Mouse (Mus musculus): Measurements from ENCODE around the gene Zbtb21. TPM values are rescaled to one million over a fixed set of nuclear protein-coding genes. Genes with fewer than 3 reads are reported as not detected.

Zbtb21 gene
- polyA plus RNA-seq, 1 experiment, result 15.2 TPM

GRCm38 (mm10) chr16:97977277-97977676, 14.9 kb upstream of the Zbtb21 start:
- TF ChIP-seq POLR2A (IDR thresholded peaks at IDR 0.05; ENCODE audit: borderline replicate concordance, extremely low read depth, low read depth, low read length) (no peak), CTCF (IDR thresholded peaks at IDR 0.05; ENCODE audit: insufficient read depth, low read length) (no peak)
- WGBS, result 54% methylated on average over 1 of the region's 1 CpGs
- no peak overlapping the region for H3K4me3 ChIP-seq (replicated peaks; ENCODE audit: extremely low read depth, low read depth, low read length)
- no peak for DNase-seq
- no peaks in the 10 kb centered on the region for H3K4me1 ChIP-seq (ENCODE audit: control insufficient read depth, insufficient read depth, low read length)

DNA sequence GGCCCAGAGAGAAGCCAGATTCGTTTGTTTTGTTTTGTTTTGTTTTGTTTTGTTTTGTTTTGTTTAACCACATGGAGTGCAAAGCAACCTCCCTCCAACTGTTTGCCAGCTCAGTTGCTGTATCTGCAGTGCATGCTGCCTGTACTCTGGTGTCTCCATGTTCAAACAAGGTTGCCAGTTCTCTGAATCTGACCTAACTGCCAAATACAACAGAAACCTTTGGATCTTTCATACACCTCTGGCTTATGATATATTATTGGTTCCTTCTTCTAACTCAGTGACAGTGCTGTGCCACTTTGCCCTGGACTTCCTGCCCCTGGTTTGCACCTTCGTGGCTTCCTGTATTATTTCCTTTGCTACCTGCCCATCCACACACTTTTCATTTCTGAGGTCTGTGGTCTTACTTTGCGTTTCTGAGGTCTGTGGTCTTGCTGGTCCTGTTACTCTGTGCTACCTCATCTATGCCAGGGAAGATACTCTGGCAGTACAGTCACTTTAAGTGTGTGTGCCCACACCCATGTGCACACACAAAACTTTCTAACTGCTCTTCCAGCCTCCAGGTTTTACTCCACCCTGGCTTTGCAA, 1.6 kb upstream of the Zbtb21 start:
- TF ChIP-seq POLR2A (IDR thresholded peaks at IDR 0.05; ENCODE audit: borderline replicate concordance, extremely low read depth, low read depth, low read length) (no peak), CTCF (IDR thresholded peaks at IDR 0.05; ENCODE audit: insufficient read depth, low read length) (no peak)
- DNase-seq, result no peak
- no peaks in the 10 kb centered on the region for H3K4me1 ChIP-seq (ENCODE audit: control insufficient read depth, insufficient read depth, low read length)
- 71% methylated on average over 3 of the region's 3 CpGs for WGBS
- H3K4me3 ChIP-seq (replicated peaks; ENCODE audit: extremely low read depth, low read depth, low read length), result no peak overlapping the region

DNA sequence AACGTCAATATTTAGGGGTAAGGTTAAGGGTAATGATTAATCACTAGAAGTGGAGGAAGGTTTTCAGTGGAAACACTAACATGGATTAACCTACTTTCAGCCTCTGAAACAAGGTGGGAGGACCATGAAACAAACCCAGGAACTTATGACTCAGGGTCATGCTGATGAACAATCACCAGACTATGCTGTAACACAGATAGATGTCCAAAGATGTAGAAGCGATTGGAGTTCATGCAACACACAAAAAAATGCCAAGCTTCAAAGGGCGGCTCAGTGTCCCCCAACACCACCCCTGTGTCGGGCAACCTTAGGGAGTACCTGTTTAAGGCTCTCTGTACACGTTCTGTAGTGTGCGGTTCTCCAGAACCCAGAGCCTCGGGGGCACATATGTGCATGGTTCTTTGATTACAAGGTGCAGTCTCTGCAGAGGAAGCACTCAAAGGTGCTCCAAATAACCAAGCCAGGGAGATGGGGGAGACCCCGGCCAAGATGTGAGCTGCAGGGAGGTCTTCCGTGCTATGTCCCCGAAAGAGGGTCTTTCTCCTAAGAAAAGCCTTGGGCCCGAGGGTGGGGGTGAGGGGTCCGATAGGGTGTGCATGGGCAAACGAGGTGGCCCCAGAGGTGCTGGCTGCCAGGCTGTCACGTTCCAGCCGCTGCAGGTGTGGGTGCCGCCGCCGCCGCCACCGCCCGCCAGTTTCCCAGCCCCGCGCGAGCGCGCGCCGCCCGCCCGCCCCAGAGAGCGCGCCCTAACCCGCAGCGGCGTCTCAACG, 856 bp downstream of the Zbtb21 start:
- TF ChIP-seq POLR2A (IDR thresholded peaks at IDR 0.05; ENCODE audit: borderline replicate concordance, extremely low read depth, low read depth, low read length) (no peak), CTCF (IDR thresholded peaks at IDR 0.05; ENCODE audit: insufficient read depth, low read length) (no peak)
- WGBS, result 4% methylated on average over 36 of the region's 36 CpGs
- Histone ChIP-seq H3K4me3 (replicated peaks; ENCODE audit: extremely low read depth, low read depth, low read length) (peak overlapping the region; percentile 86), H3K4me1 (ENCODE audit: control insufficient read depth, insufficient read depth, low read length) (no peaks in the 10 kb centered on the region)
- DNase-seq, result no peak

- TF ChIP-seq CTCF (IDR thresholded peaks at IDR 0.05; ENCODE audit: insufficient read depth, low read length), result no peak
- no peak for TF ChIP-seq POLR2A (IDR thresholded peaks at IDR 0.05; ENCODE audit: borderline replicate concordance, extremely low read depth, low read depth, low read length)
- WGBS, result 84% methylated on average over 3 of the region's 3 CpGs
- H3K4me3 ChIP-seq (replicated peaks; ENCODE audit: extremely low read depth, low read depth, low read length), result no peak overlapping the region
- DNase-seq, result no peak
- no peaks in the 10 kb centered on the region for H3K4me1 ChIP-seq (ENCODE audit: control insufficient read depth, insufficient read depth, low read length)
Observed at GRCm38 (mm10) chr16:97960348-97960747, 2.1 kb downstream of the Zbtb21 start.

DNA sequence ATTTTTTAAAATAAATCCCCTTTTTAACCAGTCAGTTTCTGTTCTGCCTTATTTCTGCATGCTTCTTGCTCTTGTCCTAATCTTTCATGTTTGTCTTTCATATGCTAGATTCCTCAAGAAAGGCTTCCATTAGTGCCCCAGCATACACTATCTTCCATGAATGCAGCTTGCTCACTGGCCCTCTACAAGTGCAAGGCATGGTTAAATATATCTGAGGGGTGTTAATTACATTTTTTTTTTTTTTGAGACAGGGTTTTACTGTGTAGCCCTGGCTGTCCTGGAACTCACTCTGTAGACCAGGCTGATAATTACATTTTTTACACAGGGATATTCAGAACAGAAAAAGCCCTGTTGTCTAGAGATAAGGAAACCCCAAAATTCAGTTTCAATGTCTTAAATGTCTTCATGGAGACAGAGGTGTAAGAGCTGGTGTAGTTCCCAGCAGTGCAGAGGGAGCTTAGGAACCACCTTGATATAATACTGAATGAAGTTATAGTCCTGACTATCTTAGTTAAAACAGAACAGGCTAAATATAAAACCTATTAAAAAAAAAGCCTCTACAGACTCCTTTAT, 3.9 kb downstream of the Zbtb21 start:
- H3K4me3 ChIP-seq (replicated peaks; ENCODE audit: extremely low read depth, low read depth, low read length), result no peak overlapping the region
- TF ChIP-seq CTCF (IDR thresholded peaks at IDR 0.05; ENCODE audit: insufficient read depth, low read length), result no peak
- TF ChIP-seq POLR2A (IDR thresholded peaks at IDR 0.05; ENCODE audit: borderline replicate concordance, extremely low read depth, low read depth, low read length), result no peak
- no peaks in the 10 kb centered on the region for H3K4me1 ChIP-seq (ENCODE audit: control insufficient read depth, insufficient read depth, low read length)

GRCm38 (mm10) chr16:97957626-97958025, 4.8 kb downstream of the Zbtb21 start:
- TF ChIP-seq CTCF (IDR thresholded peaks at IDR 0.05; ENCODE audit: insufficient read depth, low read length), result no peak
- TF ChIP-seq POLR2A (IDR thresholded peaks at IDR 0.05; ENCODE audit: borderline replicate concordance, extremely low read depth, low read depth, low read length), result no peak
- Histone ChIP-seq H3K4me1 (ENCODE audit: control insufficient read depth, insufficient read depth, low read length) (no peaks in the 10 kb centered on the region), H3K4me3 (replicated peaks; ENCODE audit: extremely low read depth, low read depth, low read length) (no peak overlapping the region)
- DNase-seq, result no peak

More for the DNA sequence above, 3.9 kb downstream of the Zbtb21 start:
- DNase-seq, result no peak

- TF ChIP-seq CTCF (IDR thresholded peaks at IDR 0.05; ENCODE audit: insufficient read depth, low read length) (no peak), POLR2A (IDR thresholded peaks at IDR 0.05; ENCODE audit: borderline replicate concordance, extremely low read depth, low read depth, low read length) (no peak)
- WGBS, result 83% methylated on average over 2 of the region's 2 CpGs
Observed at GRCm38 (mm10) chr16:97956011-97956410, 6.4 kb downstream of the Zbtb21 start.

DNA sequence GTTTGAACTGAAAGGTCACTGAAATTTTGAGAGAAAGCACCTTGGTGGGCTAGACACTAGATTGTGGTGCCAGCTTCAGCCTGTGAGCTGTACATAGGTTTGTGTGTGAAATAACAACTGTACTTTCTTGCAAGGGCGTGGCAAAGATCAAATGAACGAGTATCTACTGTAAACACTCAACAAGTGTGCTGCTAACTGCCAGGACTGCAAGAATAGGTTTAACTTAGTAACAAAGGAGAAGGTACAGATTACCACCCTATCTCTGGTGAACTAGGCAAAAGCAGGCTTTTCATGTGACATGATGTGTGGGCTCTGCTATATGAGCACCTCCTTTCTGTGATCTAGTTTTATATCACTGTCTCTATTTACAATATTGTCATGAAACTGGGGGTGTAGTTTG, 9.1 kb downstream of the Zbtb21 start:
- WGBS, result 68% methylated on average over 2 of the region's 2 CpGs
- H3K4me1 ChIP-seq (ENCODE audit: control insufficient read depth, insufficient read depth, low read length), result no peaks in the 10 kb centered on the region

More at GRCm38 (mm10) chr16:97956011-97956410, 6.4 kb downstream of the Zbtb21 start:
- Histone ChIP-seq H3K4me3 (replicated peaks; ENCODE audit: extremely low read depth, low read depth, low read length) (no peak overlapping the region), H3K4me1 (ENCODE audit: control insufficient read depth, insufficient read depth, low read length) (no peaks in the 10 kb centered on the region)
- DNase-seq, result no peak

DNA sequence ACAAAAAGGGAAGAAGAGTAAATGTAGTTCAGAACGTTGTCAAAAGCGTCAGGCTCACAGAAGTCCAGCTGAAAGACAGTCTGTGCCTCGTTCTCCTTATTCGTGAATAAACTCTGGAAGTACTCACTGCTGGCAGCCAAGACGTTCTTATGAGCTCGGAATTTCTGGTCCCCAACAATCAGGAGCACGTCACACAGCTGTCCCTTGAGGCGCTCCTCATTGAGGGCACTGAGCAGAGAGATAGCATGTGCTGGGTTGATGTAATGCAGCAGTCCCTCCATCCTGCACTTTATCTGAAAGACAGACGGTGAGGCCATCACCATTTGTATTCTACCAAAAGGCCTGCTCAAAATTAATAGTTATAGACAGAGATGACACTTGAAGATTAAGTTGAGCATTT, 9.6 kb downstream of the Zbtb21 start:
- TF ChIP-seq POLR2A (IDR thresholded peaks at IDR 0.05; ENCODE audit: borderline replicate concordance, extremely low read depth, low read depth, low read length) (no peak), CTCF (IDR thresholded peaks at IDR 0.05; ENCODE audit: insufficient read depth, low read length) (no peak)
- Histone ChIP-seq H3K4me3 (replicated peaks; ENCODE audit: extremely low read depth, low read depth, low read length) (no peak overlapping the region), H3K4me1 (ENCODE audit: control insufficient read depth, insufficient read depth, low read length) (no peaks in the 10 kb centered on the region)
- 78% methylated on average over 9 of the region's 9 CpGs for WGBS
- DNase-seq, result no peak

More for the DNA sequence above, 9.1 kb downstream of the Zbtb21 start:
- DNase-seq, result no peak
- no peak overlapping the region for H3K4me3 ChIP-seq (replicated peaks; ENCODE audit: extremely low read depth, low read depth, low read length)
- no peak for TF ChIP-seq CTCF (IDR thresholded peaks at IDR 0.05; ENCODE audit: insufficient read depth, low read length)
- TF ChIP-seq POLR2A (IDR thresholded peaks at IDR 0.05; ENCODE audit: borderline replicate concordance, extremely low read depth, low read depth, low read length), result no peak

Data from lung, adult 2 months (tissue).